Mouse (Mus musculus) CH12.LX (cell line): ENCODE data around the gene Samd14.

Experiments used
- CTCF ChIP-seq, 2 experiments: IDR thresholded peaks in 1 of 2; conservative IDR thresholded peaks in 1 of 2; 2 replicates each; pipeline ENCODE4 v1.5.1; 2011 to 2012; ENCODE audit warnings: low read depth in 2 of 2, low read length in 2 of 2, improper control_type of control experiment in 1 of 2, inconsistent platforms in 1 of 2, mild to moderate bottlenecking in 1 of 2, moderate library complexity in 1 of 2
- HCFC1 ChIP-seq: IDR thresholded peaks from 2 replicates; pipeline ENCODE4 v1.6.1; 2012; ENCODE audit warnings: low read depth, mild to moderate bottlenecking, inconsistent platforms, low read length, improper control_type of control experiment
- JUND ChIP-seq: conservative IDR thresholded peaks from 2 replicates; pipeline ENCODE4 v1.6.1; 2011; ENCODE audit warnings: low read depth, low read length, improper control_type of control experiment
- KAT2A ChIP-seq: IDR thresholded peaks from 2 replicates; pipeline ENCODE4 v1.6.1; 2012; ENCODE audit warnings: low read length, improper control_type of control experiment, inconsistent platforms; ENCODE audit not compliant: insufficient replicate concordance
- MAZ ChIP-seq: IDR thresholded peaks from 2 replicates; pipeline ENCODE4 v1.6.1; 2012; ENCODE audit warnings: low read depth, mild to moderate bottlenecking, inconsistent platforms, low read length, improper control_type of control experiment, moderate library complexity
- SIN3A ChIP-seq: IDR thresholded peaks from 2 replicates; pipeline ENCODE4 v1.6.1; 2012; ENCODE audit warnings: low read length, improper control_type of control experiment, inconsistent platforms
- ZKSCAN1 ChIP-seq: IDR thresholded peaks from 2 replicates; pipeline ENCODE4 v1.6.1; 2012; ENCODE audit warnings: low read depth, inconsistent platforms, low read length, improper control_type of control experiment, borderline replicate concordance
- ZMIZ1 ChIP-seq: IDR thresholded peaks from 2 replicates; pipeline ENCODE4 v1.6.1; 2012; ENCODE audit warnings: low read depth, mild to moderate bottlenecking, inconsistent platforms, low read length, improper control_type of control experiment
- ZNF384 ChIP-seq: IDR thresholded peaks from 2 replicates; pipeline ENCODE4 v1.6.1; 2012; ENCODE audit warnings: low read depth, low read length, improper control_type of control experiment, inconsistent platforms

- no peak for TF ChIP-seq HCFC1
- no peak for TF ChIP-seq SIN3A
- no peak for TF ChIP-seq CTCF (conservative IDR thresholded peaks at IDR 0.05 in 1 of 2, IDR thresholded peaks at IDR 0.05 in 1 of 2; ENCODE audit: low read depth in 2 of 2, low read length in 2 of 2)
- no peak for TF ChIP-seq JUND
- TF ChIP-seq ZNF384, result no peak
- TF ChIP-seq ZMIZ1, result no peak
- TF ChIP-seq MAZ, result no peak
- no peak for TF ChIP-seq ZKSCAN1
- no peak for TF ChIP-seq KAT2A
Measured at GRCm38 (mm10) chr11:94996101-94996500, 13.6 kb upstream of the Samd14 start.
